In the genomic region with DNA sequence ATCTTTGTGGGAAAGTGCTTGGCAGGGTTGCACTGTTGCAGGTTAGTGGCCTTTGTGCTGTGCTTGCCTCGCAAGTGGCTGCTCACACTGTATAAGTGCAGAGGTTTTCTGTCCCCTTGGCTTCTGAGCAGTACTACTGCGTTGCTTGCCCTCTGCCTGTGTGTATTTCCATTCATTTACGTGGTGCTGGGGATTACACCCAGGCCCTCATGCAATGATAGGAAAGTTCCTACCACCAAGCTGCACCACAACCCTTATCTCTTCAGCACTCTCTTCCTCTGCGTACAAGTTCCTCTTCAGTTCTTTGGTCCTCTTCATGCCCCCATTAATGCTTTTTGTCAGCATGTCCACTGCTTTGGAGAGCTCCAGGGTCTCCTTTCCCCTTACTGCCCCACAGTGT, we compare ENCODE assay signal across 19 mouse cellular contexts. TPM values are rescaled to one million over a fixed set of nuclear protein-coding genes. Genes with fewer than 3 reads are reported as not detected.
DNase-seq lines count a peak whose midpoint lies in the region; ATAC-seq lines count a peak whose summit lies in the region.
"Had no signal": no experiment of that assay in that cellular context is flagged by ENCODE, and none has a peak within 500 bp of the region (broad histone marks: within the 10 kb centered on the region; RNA-seq: fewer than 3 reads in every experiment).

No protein-coding gene starts in this region.

- H3K27ac ChIP-seq in liver, embryonic 16.5 days (ENCODE audit: low read length) = no peak overlapping the region
- H3K27ac ChIP-seq in kidney, embryonic 15.5 days = no peak overlapping the region
- H3K27ac ChIP-seq in forebrain, embryonic 12.5 days = no peak overlapping the region
- H3K27ac ChIP-seq in heart, embryonic 10.5 days = no peak overlapping the region; the same call in 1 of the 2 replicates
- H3K27ac ChIP-seq: macrophage; neural tube, embryonic 15.5 days; stomach, postnatal 0 days had no signal

- H3K4me3 ChIP-seq in liver, embryonic 16.5 days (ENCODE audit: low read depth, low read length) = no peak overlapping the region
- H3K4me3 ChIP-seq in kidney, embryonic 15.5 days (replicated peaks) = no peak overlapping the region
- H3K4me3 ChIP-seq in forebrain, embryonic 12.5 days (replicated peaks) = no peak overlapping the region
- H3K4me3 ChIP-seq in heart, embryonic 10.5 days = no peak overlapping the region
- H3K4me3 ChIP-seq: heart, embryonic 12.5 days; neural tube, embryonic 15.5 days had no signal

- no peak overlapping the region for H3K9ac ChIP-seq in liver, embryonic 16.5 days (ENCODE audit: low read depth, low read length)
- H3K9ac ChIP-seq in kidney, embryonic 15.5 days = no peak overlapping the region
- H3K9ac ChIP-seq in forebrain, embryonic 12.5 days = no peak overlapping the region
- H3K9ac ChIP-seq: forebrain, postnatal 0 days; heart, embryonic 12.5 days; neural tube, embryonic 15.5 days had no signal

- ATAC-seq in hematopoietic stem cell, adult 5-6 weeks (replicated peaks in 1 of 2; ENCODE audit: insufficient read depth in 1 of 2, low FRiP score in 2 of 2, low TSS enrichment in 1 of 2, low read depth in 1 of 2, poor library complexity in 2 of 2, severe bottlenecking in 2 of 2) = peak; percentile 74 to 79
- peak; percentile 39 for ATAC-seq in liver, embryonic 16.5 days (ENCODE audit: low read depth)
- no peak for ATAC-seq in kidney, embryonic 15.5 days (replicated peaks; ENCODE audit: low FRiP score)
- ATAC-seq in forebrain, embryonic 12.5 days (ENCODE audit: low FRiP score) = no peak
- ATAC-seq in erythroid progenitor cell, adult 5-6 weeks (replicated peaks; ENCODE audit: low FRiP score, poor library complexity, severe bottlenecking) = no peak
- ATAC-seq: forebrain, postnatal 0 days had no signal

- no peaks in the 10 kb centered on the region for H3K9me3 ChIP-seq in liver, embryonic 16.5 days (replicated peaks; ENCODE audit: control insufficient read depth, low read length)
- H3K9me3 ChIP-seq in kidney, embryonic 15.5 days (replicated peaks) = no peaks in the 10 kb centered on the region
- no peaks in the 10 kb centered on the region for H3K9me3 ChIP-seq in forebrain, embryonic 12.5 days
- H3K9me3 ChIP-seq in heart, embryonic 10.5 days = no peaks in the 10 kb centered on the region
- H3K9me3 ChIP-seq: heart, embryonic 12.5 days; neural tube, embryonic 15.5 days had no signal

- no peaks in the 10 kb centered on the region for H3K36me3 ChIP-seq in liver, embryonic 16.5 days (ENCODE audit: control insufficient read depth, insufficient read depth)
- H3K36me3 ChIP-seq in kidney, embryonic 15.5 days = peaks cover 58% of the 10 kb centered on the region
- H3K36me3 ChIP-seq in forebrain, embryonic 12.5 days (replicated peaks) = peaks cover 26% of the 10 kb centered on the region
- peaks cover 22% of the 10 kb centered on the region; the same call in 1 of the 2 replicates for H3K36me3 ChIP-seq in heart, embryonic 10.5 days

- no peaks in the 10 kb centered on the region for H3K27me3 ChIP-seq in liver, embryonic 16.5 days (ENCODE audit: control insufficient read depth, insufficient read depth, low read depth, low read length)
- H3K27me3 ChIP-seq in kidney, embryonic 15.5 days = no peaks in the 10 kb centered on the region
- no peaks in the 10 kb centered on the region for H3K27me3 ChIP-seq in forebrain, embryonic 12.5 days
- H3K27me3 ChIP-seq in heart, embryonic 10.5 days (ENCODE audit: insufficient read depth, poor library complexity, severe bottlenecking) = no peaks in the 10 kb centered on the region
- H3K27me3 ChIP-seq: heart, embryonic 12.5 days; neural tube, embryonic 15.5 days had no signal

- H3K4me2 ChIP-seq in liver, embryonic 16.5 days (ENCODE audit: low read depth, low read length) = no peak overlapping the region
- H3K4me2 ChIP-seq in kidney, embryonic 15.5 days = no peak overlapping the region
- H3K4me2 ChIP-seq in forebrain, embryonic 12.5 days = no peak overlapping the region
- H3K4me2 ChIP-seq: heart, embryonic 12.5 days; neural tube, embryonic 15.5 days had no signal

- peaks cover 10% of the 10 kb centered on the region for H3K4me1 ChIP-seq in liver, embryonic 16.5 days (ENCODE audit: control insufficient read depth, low read depth, low read length)
- peaks cover 27% of the 10 kb centered on the region for H3K4me1 ChIP-seq in kidney, embryonic 15.5 days
- H3K4me1 ChIP-seq in forebrain, embryonic 12.5 days = peaks cover 9% of the 10 kb centered on the region
- H3K4me1 ChIP-seq in heart, embryonic 10.5 days = peaks cover 30% of the 10 kb centered on the region

- peak; percentile 11 for DNase-seq in urinary bladder, adult 2 months (ENCODE audit: low spot score)
- DNase-seq in urinary bladder, postnatal 36 days (ENCODE audit: low spot score in 2 of 2) = no peak
- no peak for DNase-seq in heart, embryonic 10.5 days (ENCODE audit: low spot score)
- DNase-seq: adrenal gland, postnatal 36 days; B cell, adult 2 months; forebrain, postnatal 0 days; gastrocnemius, postnatal 25 days; heart, postnatal 4 days; kidney, postnatal 10 days; thymus, postnatal 25 days had no signal

- 17% methylated on average over 4 of the region's 4 CpGs for WGBS in liver, embryonic 16.5 days (ENCODE audit: insufficient replicate concordance)
- WGBS in kidney, embryonic 15.5 days = 93% methylated on average over 4 of the region's 4 CpGs
- WGBS in forebrain, embryonic 12.5 days = 87% methylated on average over 4 of the region's 4 CpGs
- WGBS in heart, embryonic 10.5 days = 59% methylated on average over 4 of the region's 4 CpGs

RNA-seq across cellular contexts. Expression of gene Adora2a, which starts 14.7 kb away (rescaled TPM):
- 2.0 and 2.1 TPM in 2 replicates for polyA plus RNA-seq in urinary bladder, adult 2 months (2012; rRNA removed)
- 8.6 and 10.1 TPM in 2 replicates for total RNA-seq in hematopoietic stem cell, adult 5-6 weeks (2017)
- polyA plus RNA-seq in liver, embryonic 16.5 days (2015; fragmentation: Nextera tagmentation; extraction: Ambion mirVana) = 1.9 and 2.0 TPM in 2 replicates
- polyA plus RNA-seq in kidney, embryonic 15.5 days (2015; fragmentation: Nextera tagmentation; extraction: Ambion mirVana) = 4.6 and 6.5 TPM in 2 replicates
- polyA plus RNA-seq in forebrain, embryonic 12.5 days (2016; fragmentation: Nextera tagmentation; extraction: Ambion mirVana) = 3.2 and 3.6 TPM in 2 replicates
- 3.5 and 3.6 TPM in 2 replicates for polyA plus RNA-seq in heart, embryonic 10.5 days (2016; fragmentation: Nextera tagmentation; extraction: Ambion mirVana)
- total RNA-seq in erythroid progenitor cell, adult 5-6 weeks (2015; ENCODE audit: low replicate concordance) = 2.2 TPM in 1 of 2 replicates, not detected in the other
- total RNA-seq in erythroid progenitor cell, adult 5-6 weeks (2017; ENCODE audit: low replicate concordance) = 0.26 TPM in 1 of 2 replicates, not detected in the other

Comparison
In these comparisons a context has a peak if more than half of its experiments do, and no peak if none do; other contexts are left out.
1. ATAC-seq: peak in hematopoietic stem cell, adult 5-6 weeks (2 of 2) and liver, embryonic 16.5 days (single experiment); none in kidney, embryonic 15.5 days (single experiment), forebrain, embryonic 12.5 days (single experiment) and erythroid progenitor cell, adult 5-6 weeks (single experiment).